Mouse (Mus musculus): ENCODE results near the gene Phlda3. TPM values are rescaled to one million over a fixed set of nuclear protein-coding genes. Genes with fewer than 3 reads are reported as not detected.

Phlda3 gene
- polyA plus RNA-seq, 1 experiment: 11.2 TPM

DNA sequence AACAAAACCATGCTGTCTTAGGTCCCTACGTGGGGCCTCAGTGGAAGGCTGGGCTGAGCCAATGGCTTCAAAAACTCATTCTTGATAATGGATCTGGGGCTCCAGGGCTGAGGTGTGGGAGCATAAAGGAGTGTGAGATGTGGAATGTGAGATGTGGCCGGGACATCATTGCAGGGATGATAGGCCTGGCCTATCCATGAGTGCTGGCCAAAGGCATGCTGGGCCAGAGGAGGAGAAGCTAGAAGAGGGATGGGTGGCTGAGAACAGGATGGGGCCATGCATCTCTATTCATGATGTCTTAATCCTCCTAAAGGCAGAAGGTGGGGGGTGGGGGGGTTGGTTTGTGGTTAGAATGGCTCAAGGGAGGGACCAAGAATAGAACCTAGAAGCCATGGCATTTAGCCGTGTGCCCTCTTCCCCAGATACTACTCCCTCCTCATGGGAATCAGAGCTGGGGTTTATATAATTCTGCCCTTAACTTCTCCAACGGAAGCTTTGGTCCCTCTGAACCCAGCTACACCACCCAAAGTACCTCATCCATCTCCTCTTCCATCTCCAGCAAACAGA lies 1.5 kb downstream of the Phlda3 start:
- H3K27me3 ChIP-seq (ENCODE audit: control insufficient read depth): no peaks in the 10 kb centered on the region; the same call in 1 of the 2 replicates
- H3K9me3 ChIP-seq (ENCODE audit: control insufficient read depth, low read length): no peaks in the 10 kb centered on the region
- peaks cover 98% of the 10 kb centered on the region for H3K4me1 ChIP-seq (ENCODE audit: control insufficient read depth)
- H3K4me3 ChIP-seq (replicated peaks): peak overlapping the region; percentile 97
- no peak for TF ChIP-seq GATA1 (IDR thresholded peaks at IDR 0.05; ENCODE audit: low read length)
- no peak for TF ChIP-seq TAL1 (IDR thresholded peaks at IDR 0.05; ENCODE audit: low read length)
- H3K36me3 ChIP-seq (ENCODE audit: control insufficient read depth): peaks cover 56% of the 10 kb centered on the region

- Histone ChIP-seq H3K36me3 (ENCODE audit: control insufficient read depth) (peaks cover 56% of the 10 kb centered on the region), H3K4me1 (ENCODE audit: control insufficient read depth) (peaks cover 98% of the 10 kb centered on the region), H3K4me3 (replicated peaks) (peak overlapping the region; percentile 97), H3K27me3 (ENCODE audit: control insufficient read depth) (no peaks in the 10 kb centered on the region; the same call in 1 of the 2 replicates), H3K9me3 (ENCODE audit: control insufficient read depth, low read length) (no peaks in the 10 kb centered on the region)
- TF ChIP-seq GATA1 (IDR thresholded peaks at IDR 0.05; ENCODE audit: low read length) (no peak), TAL1 (IDR thresholded peaks at IDR 0.05; ENCODE audit: low read length) (no peak)
Measured at GRCm38 (mm10) chr1:135768400-135768799, 2.5 kb downstream of the Phlda3 start.

DNA sequence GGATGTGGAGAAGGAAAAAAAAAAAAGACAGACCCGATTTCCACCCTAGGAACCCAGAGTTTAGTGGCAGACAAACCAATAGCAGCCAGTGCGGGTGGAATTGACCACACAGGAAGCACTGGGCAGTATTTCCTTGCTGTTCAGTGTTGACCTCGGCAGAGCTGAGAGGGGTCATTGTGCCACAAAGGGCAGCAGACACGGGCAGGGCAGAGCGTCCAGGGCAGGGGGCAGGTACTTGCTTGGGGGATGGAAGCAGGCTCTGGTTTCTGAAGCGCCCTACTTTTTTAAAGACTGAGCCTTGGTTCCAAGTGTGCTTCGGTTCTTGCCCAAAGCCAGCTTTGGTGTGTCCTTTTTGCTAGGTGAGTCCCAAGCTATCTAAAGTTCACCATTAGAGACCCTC lies 4.3 kb downstream of the Phlda3 start:
- H3K36me3 ChIP-seq (ENCODE audit: control insufficient read depth): peaks cover 54% of the 10 kb centered on the region
- H3K9me3 ChIP-seq (ENCODE audit: control insufficient read depth, low read length): no peaks in the 10 kb centered on the region
- TF ChIP-seq TAL1 (IDR thresholded peaks at IDR 0.05; ENCODE audit: low read length) (no peak), GATA1 (IDR thresholded peaks at IDR 0.05; ENCODE audit: low read length) (no peak)
- H3K4me1 ChIP-seq (ENCODE audit: control insufficient read depth): peaks cover 96% of the 10 kb centered on the region
- no peak overlapping the region for H3K4me3 ChIP-seq (replicated peaks)
- H3K27me3 ChIP-seq (ENCODE audit: control insufficient read depth): no peaks in the 10 kb centered on the region; the same call in 1 of the 2 replicates

- Histone ChIP-seq H3K36me3 (ENCODE audit: control insufficient read depth) (peaks cover 54% of the 10 kb centered on the region), H3K27me3 (ENCODE audit: control insufficient read depth) (no peaks in the 10 kb centered on the region), H3K4me1 (ENCODE audit: control insufficient read depth) (peaks cover 95% of the 10 kb centered on the region), H3K4me3 (replicated peaks) (no peak overlapping the region), H3K9me3 (ENCODE audit: control insufficient read depth, low read length) (no peaks in the 10 kb centered on the region)
- TF ChIP-seq TAL1 (IDR thresholded peaks at IDR 0.05; ENCODE audit: low read length) (no peak), GATA1 (IDR thresholded peaks at IDR 0.05; ENCODE audit: low read length) (no peak)
Measured at GRCm38 (mm10) chr1:135770896-135771572, 5.1 kb downstream of the Phlda3 start.

DNA sequence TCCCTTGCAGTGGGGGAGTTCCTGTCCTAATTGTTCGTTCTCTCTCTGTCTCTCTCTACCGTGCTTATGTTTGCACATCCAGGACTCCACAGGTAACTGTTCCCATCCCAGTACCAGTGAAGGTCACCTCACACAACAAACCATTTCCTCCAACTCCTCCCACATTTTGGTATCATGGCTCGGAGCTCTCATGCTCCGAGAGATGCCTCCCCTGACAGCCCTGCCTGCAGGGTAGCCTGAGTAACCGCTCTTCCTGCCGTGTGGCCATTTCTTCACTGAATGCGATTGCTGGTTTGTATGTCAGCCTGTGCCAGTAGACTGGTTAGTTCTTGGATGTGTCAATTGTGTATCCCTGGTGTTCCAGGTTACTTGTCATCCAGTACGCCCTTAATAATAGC lies 5.7 kb downstream of the Phlda3 start:
- Histone ChIP-seq H3K27me3 (ENCODE audit: control insufficient read depth) (no peaks in the 10 kb centered on the region), H3K4me3 (replicated peaks) (no peak overlapping the region), H3K36me3 (ENCODE audit: control insufficient read depth) (peaks cover 54% of the 10 kb centered on the region), H3K9me3 (ENCODE audit: control insufficient read depth, low read length) (no peaks in the 10 kb centered on the region), H3K4me1 (ENCODE audit: control insufficient read depth) (peaks cover 93% of the 10 kb centered on the region)
- TF ChIP-seq GATA1 (IDR thresholded peaks at IDR 0.05; ENCODE audit: low read length) (no peak), TAL1 (IDR thresholded peaks at IDR 0.05; ENCODE audit: low read length) (no peak)

DNA sequence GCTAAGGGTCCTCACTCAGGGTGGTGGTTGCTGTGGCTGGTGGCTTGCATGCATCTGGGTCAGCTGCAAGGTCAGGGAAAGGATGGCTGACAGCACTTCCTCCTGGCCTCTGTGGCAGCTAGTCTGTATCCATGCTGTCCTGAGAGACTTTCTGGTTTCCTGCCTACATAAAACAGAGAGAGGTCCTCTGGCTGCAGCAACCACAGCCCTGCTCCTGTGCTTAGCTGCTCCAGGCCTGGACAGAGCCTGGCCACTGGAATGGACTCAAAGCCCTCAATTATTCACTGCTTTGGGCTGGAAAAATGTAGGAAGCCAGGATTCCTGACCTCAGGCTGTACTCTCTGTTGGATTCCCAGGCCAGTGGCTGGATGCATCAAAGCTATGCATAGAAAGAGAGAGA lies 10.7 kb downstream of the Phlda3 start:
- no peaks in the 10 kb centered on the region for H3K27me3 ChIP-seq (ENCODE audit: control insufficient read depth)

GRCm38 (mm10) chr1:135777046-135777445 lies 11.1 kb downstream of the Phlda3 start:
- TF ChIP-seq GATA1 (IDR thresholded peaks at IDR 0.05; ENCODE audit: low read length) (no peak), TAL1 (IDR thresholded peaks at IDR 0.05; ENCODE audit: low read length) (no peak)
- Histone ChIP-seq H3K4me3 (replicated peaks) (no peak overlapping the region), H3K36me3 (ENCODE audit: control insufficient read depth) (peaks cover 3% of the 10 kb centered on the region), H3K4me1 (ENCODE audit: control insufficient read depth) (peaks cover 74% of the 10 kb centered on the region), H3K27me3 (ENCODE audit: control insufficient read depth) (no peaks in the 10 kb centered on the region), H3K9me3 (ENCODE audit: control insufficient read depth, low read length) (no peaks in the 10 kb centered on the region)

More for the DNA sequence above, 10.7 kb downstream of the Phlda3 start:
- Histone ChIP-seq H3K9me3 (ENCODE audit: control insufficient read depth, low read length) (no peaks in the 10 kb centered on the region), H3K4me3 (replicated peaks) (no peak overlapping the region), H3K36me3 (ENCODE audit: control insufficient read depth) (peaks cover 8% of the 10 kb centered on the region), H3K4me1 (ENCODE audit: control insufficient read depth) (peaks cover 78% of the 10 kb centered on the region)
- TF ChIP-seq TAL1 (IDR thresholded peaks at IDR 0.05; ENCODE audit: low read length) (no peak), GATA1 (IDR thresholded peaks at IDR 0.05; ENCODE audit: low read length) (no peak)

DNA sequence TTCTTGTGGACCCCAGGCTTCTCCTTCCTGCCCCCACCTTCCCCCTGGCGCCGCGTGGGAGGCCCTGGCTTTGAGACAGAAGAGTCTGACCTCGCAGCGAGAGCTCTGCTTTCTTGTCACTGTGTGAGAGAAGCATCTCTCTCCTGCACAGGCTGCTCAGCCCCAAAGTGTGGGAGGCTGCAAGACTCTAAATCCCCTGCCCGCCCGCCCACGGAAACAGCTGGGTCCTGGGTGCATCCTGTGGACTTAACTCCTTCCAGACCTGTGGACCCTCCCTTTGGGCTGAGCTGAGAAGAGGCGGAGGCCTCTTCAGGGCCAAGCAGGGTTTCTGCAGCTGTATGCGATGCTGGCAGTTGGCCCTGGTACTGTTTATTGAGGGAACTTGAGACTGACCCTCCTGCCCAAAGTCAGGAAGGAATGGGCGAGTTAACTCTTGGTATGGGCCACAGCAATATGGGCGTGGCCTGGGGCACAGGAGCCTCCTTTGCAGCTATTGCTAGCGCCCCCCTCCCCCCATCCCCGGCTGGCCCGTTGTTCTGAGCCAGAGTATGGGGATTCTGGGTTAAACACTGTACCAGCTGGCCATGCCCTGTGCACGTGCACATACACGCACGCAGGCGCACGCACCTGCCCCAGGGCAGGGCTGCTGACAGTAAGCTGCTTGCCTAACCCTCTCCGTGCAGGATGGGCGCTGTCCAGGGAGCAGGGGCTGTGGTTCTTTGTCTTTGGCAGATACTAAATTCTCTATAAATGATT lies 13.0 kb downstream of the Phlda3 start, which contains the start of gene Tnni1:
TSS of gene Tnni1 (plus strand) at position 655 of the 756 bp plus-strand sequence.
- H3K4me1 ChIP-seq (ENCODE audit: control insufficient read depth): peaks cover 56% of the 10 kb centered on the region
- no peaks in the 10 kb centered on the region for H3K9me3 ChIP-seq (ENCODE audit: control insufficient read depth, low read length)
- H3K27me3 ChIP-seq (ENCODE audit: control insufficient read depth): no peaks in the 10 kb centered on the region
- no peak within 1 kb of the TSS for H3K4me3 ChIP-seq (replicated peaks)
- H3K36me3 ChIP-seq (ENCODE audit: control insufficient read depth): no peaks in the 10 kb centered on the region
- TF ChIP-seq TAL1 (IDR thresholded peaks at IDR 0.05; ENCODE audit: low read length): no peak

GRCm38 (mm10) chr1:135780649-135781048 lies 14.7 kb downstream of the Phlda3 start:
- no peaks in the 10 kb centered on the region for H3K9me3 ChIP-seq (ENCODE audit: control insufficient read depth, low read length)
- no peaks in the 10 kb centered on the region for H3K36me3 ChIP-seq (ENCODE audit: control insufficient read depth)
- no peak overlapping the region for H3K4me3 ChIP-seq (replicated peaks)
- no peaks in the 10 kb centered on the region for H3K27me3 ChIP-seq (ENCODE audit: control insufficient read depth)
- peaks cover 41% of the 10 kb centered on the region for H3K4me1 ChIP-seq (ENCODE audit: control insufficient read depth)
- no peak for TF ChIP-seq GATA1 (IDR thresholded peaks at IDR 0.05; ENCODE audit: low read length)
- TF ChIP-seq TAL1 (IDR thresholded peaks at IDR 0.05; ENCODE audit: low read length): no peak
